In genomic region chr11:109720809-109721319, GRCm38 (mm10) we compare ENCODE assay signal across 7 mouse cellular contexts. TPM values are rescaled to one million over a fixed set of nuclear protein-coding genes. Genes with fewer than 3 reads are reported as not detected.
DNase-seq lines count a peak whose midpoint lies in the region; ATAC-seq and TF ChIP-seq lines count a peak whose summit lies in the region.

No protein-coding gene starts in this region.

- no peaks in the 10 kb centered on the region for H3K36me3 ChIP-seq in heart, embryonic 11.5 days (ENCODE audit: control insufficient read depth, insufficient read depth, low read length)

- H3K27ac ChIP-seq in heart, embryonic 11.5 days (ENCODE audit: low read depth, low read length), result no peak overlapping the region

- peak overlapping the region; percentile 98 for H3K4me2 ChIP-seq in heart, embryonic 11.5 days

- peak overlapping the region; percentile 49 for H3K9ac ChIP-seq in heart, embryonic 11.5 days (ENCODE audit: low read depth, low read length)

- H3K4me3 ChIP-seq in heart, embryonic 11.5 days (ENCODE audit: low read depth, low read length), result peak overlapping the region; percentile 52

- H3K9me3 ChIP-seq in heart, embryonic 11.5 days (replicated peaks; ENCODE audit: control insufficient read depth, low read length), result no peaks in the 10 kb centered on the region

- TF ChIP-seq POLR2A in brain, embryonic 14.5 days (IDR thresholded peaks at IDR 0.05; ENCODE audit: borderline replicate concordance, extremely low read depth, insufficient read depth, insufficient read length, poor library complexity, severe bottlenecking), result no peak

- TF ChIP-seq CTCF in brain, embryonic 14.5 days (IDR thresholded peaks at IDR 0.05; ENCODE audit: borderline replicate concordance, extremely low read depth, insufficient read depth, insufficient read length), result no peak

- 14% methylated on average over 12 of the region's 12 CpGs for WGBS in heart, embryonic 11.5 days (ENCODE audit: insufficient replicate concordance)

- H3K27me3 ChIP-seq in heart, embryonic 11.5 days (ENCODE audit: control insufficient read depth, insufficient read depth, low read length), result peaks cover 13% of the 10 kb centered on the region; the same call in 1 of the 2 replicates

- no peak for ATAC-seq in heart, embryonic 11.5 days (replicated peaks; ENCODE audit: insufficient number of reproducible peaks, low FRiP score, low TSS enrichment)

- 0 out of 2 replicates have a peak, but pooled peaks cover 8% of the 10 kb centered on the region for H3K4me1 ChIP-seq in heart, embryonic 11.5 days (ENCODE audit: control insufficient read depth, insufficient read depth, low read length)

- peak; percentile 32 for DNase-seq in Muller cell, postnatal 12 days (ENCODE audit: inconsistent ontology term)
- peak; percentile 20 for DNase-seq in brain, embryonic 14.5 days (ENCODE audit: low read depth)
- DNase-seq in kidney, postnatal 10 days, result peak; percentile 80
- peak; percentile 41 for DNase-seq in lung, postnatal 25 days (ENCODE audit: low spot score)
- peak; percentile 85 for DNase-seq in yolk sac, embryonic 10.5 days (ENCODE audit: low spot score)
- no peak for DNase-seq in cerebellum, adult 11-12 months

RNA-seq across cellular contexts. Expression of gene Fam20a, which starts 1.2 kb away (rescaled TPM):
- polyA plus RNA-seq in brain, embryonic 14.5 days (2012; rRNA removed), result 2.8 and 4.3 TPM in 2 replicates
- polyA plus RNA-seq in heart, embryonic 11.5 days (2014; fragmentation: Nextera tagmentation; extraction: Ambion mirVana), result 0.86 and 1.2 TPM in 2 replicates
